Mouse (Mus musculus) lung, postnatal 14 days (tissue): ENCODE results near the gene Cd59b.

Experiments used
- DNase-seq: peaks from one replicate; pipeline ENCODE4 v3.0.0; 2021

The Cd59b gene

DNA sequence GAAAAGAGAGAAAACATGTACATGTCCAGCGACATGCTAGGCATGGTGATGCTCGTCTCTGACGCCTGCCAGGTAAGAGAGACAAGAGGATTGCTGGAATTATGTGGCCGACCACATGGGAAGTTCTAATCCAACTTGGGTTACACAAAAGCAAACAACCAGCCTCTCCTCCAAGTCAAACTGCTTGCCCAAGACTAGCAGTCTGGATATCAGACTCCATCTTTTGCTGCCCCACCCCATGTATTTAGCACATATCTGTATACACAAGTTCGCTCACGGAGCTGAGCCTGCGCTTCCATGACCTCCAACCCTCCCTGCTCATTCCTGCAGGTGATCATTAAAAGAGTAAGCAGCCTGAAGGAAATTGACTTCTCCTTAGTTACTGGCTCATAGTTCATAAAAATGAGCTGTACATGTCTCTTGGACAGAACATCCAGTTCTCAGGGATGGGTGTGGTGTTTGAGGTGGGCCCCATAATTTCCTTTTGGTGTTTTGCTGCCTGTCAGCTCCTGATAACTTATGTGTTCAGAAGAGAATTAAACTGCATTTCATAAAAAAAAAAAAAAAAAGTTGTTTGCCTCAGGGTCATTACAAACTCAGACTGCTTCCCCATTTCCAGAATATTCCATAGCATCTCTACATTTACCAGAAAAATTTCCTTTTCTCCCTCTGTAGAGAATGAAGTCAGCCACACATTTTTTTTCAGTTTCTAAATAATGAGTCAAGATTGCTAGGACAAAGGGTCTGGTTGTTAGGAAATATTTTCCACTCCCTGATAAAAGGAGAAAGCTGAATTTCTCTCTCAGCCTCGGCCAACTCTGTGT lies 52.2 kb downstream of the Cd59b start:
- no peak for DNase-seq

DNA sequence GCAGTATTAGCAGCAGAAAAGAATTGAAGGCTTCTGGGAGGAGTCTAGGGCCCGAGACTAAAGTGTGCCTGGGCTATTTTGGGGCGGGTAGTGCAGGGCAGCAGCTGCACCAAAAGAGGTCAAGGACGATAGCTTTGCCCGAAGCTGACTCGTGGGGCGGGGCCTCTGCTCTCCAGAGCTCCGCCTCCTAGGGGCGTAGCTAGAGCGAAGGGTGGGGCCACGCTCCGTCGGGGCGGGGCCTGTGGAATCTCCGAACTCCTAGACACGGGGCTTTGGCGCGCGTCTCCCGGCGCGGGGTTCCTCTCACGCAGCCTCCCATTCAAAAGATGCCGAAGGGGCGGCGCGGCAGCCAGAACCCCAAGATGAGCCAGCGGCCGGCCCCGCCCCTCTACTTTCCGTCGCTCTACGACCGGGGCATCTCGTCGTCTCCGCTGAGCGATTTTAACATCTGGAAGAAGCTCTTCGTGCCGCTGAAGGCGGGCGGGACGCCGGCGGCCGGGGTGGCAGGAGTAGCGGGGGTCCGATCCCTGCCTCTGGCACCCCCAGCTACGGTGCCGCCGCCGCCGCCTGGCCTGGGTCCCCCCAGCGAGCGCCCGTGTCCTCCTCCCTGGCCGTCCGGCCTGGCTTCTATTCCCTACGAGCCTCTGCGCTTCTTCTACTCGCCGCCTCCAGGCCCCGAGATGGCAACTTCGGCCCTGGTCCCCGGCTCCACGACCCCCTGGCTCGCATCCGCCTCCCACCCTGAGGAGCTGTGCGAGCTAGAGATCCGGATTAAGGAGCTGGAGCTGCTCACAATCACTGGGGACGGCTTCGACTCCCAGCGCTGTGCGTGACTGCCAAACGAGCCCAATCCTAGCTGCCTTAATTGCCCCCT lies 53.1 kb downstream of the Cd59b start, which contains the start of gene A930018P22Rik:
Gene A930018P22Rik (plus strand): TSS at position 265 of the 874 bp plus-strand sequence.
- peak; percentile 91 for DNase-seq

DNA sequence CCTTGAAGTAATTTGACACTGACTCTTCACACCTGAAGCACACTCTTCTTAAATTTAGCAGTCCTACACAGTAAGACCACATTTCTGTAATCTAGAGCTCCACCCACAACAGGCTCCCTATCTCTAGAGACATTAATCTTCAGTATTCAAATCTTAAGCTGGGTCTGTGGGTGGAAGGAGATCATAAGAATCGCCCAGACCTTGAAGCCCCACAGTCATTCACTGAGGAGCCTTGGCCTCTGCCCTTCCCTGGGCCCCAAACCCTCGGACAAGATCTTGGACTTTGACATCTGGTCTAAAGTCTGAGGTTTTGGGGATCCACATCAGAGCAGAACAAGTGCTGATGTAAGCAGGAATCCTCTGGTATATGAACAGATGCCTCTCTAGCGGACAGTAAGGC lies 53.9 kb downstream of the Cd59b start:
- DNase-seq = no peak

DNA sequence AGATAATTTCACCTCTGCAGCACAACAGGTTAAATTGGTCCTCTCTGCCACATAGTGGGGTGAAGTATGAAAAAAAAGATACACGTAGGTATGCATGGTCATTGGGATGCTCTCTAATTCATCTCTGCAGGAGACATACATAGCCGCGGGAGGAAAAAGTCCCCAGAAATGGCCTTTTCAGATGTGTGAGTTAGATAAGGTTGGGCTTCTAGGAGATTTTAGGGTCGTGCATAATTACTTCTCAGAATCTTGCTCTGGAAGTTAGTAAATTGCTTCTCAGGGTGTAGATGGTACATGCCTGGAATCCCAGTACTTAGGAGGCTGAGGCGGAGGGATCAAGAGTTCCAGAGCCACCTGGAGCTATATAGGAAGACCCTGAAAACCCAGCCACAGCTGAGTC lies 54.4 kb downstream of the Cd59b start:
- no peak for DNase-seq

DNA sequence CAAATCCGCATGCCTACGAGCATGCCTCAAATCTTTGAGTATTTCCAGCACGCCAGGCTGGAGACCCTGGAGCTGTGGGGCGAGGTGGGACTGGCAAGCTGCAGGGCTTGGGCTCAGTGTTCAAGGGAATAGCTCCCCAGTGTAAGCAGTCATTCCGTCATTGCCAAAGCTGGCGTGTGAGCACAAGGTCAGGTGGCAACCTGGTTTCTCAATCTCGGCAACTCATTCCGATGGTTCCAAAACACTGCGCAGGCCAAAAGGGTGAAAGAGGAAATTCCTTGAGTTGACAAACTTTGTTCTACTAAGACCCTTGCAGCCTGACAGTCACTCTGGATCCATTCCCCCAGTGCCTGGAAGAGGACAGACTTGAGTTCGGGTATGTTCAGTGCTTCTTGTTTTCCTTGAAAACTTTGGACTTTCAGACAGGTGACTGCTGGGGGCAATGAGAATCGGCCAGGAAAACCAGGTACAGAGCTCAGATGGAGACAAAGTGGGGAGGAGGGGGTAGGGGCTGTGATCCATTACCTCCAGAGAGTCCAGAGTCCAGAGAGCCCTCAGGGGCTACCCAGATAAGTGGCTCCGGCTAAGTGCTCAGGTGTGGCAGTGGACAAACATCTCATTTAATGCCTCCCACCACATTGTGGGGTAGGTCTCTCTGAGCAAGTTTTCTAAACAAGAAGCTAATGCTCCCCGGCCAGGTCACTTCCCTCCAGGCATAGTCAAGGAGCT lies 59.3 kb downstream of the Cd59b start:
- DNase-seq = peak; percentile 38

DNA sequence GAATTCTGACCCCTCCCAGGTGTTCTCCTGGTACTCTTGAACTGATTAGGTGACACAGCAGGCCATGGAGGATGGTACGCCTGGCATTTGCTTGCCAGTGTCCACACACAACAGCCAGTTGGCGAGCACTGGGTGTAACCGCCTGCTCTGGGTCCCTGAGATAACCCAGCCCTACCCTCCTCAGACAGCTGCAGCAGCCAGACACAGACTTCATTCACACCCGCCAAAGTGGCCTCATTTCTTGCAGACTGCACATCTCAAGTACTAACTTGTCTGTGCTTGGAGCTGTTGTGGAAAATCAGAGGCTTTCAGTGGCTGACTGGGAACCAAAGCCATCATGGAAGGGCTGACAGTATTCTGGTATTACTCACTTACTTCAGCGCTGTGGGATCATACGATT lies 60.5 kb downstream of the Cd59b start:
- peak; percentile 22 for DNase-seq

DNA sequence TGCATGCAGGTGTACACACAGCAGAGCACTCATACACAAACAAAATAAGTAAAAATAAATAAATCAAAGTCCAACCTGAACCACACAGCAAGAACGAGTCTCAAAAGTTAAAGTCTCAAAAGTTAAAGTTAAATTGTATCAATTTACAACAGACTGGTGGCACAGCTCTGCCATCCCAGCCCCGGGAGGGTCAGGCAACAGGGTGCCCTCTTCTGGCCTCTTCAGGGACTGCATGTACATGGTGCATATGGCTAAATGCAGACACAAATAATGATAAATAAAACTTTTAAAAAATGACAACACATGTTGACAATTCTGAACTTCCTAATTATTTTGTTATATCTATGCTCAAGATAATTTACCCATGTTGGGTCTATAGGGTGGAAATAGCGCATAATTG lies 61.3 kb downstream of the Cd59b start:
- peak; percentile 62 for DNase-seq

DNA sequence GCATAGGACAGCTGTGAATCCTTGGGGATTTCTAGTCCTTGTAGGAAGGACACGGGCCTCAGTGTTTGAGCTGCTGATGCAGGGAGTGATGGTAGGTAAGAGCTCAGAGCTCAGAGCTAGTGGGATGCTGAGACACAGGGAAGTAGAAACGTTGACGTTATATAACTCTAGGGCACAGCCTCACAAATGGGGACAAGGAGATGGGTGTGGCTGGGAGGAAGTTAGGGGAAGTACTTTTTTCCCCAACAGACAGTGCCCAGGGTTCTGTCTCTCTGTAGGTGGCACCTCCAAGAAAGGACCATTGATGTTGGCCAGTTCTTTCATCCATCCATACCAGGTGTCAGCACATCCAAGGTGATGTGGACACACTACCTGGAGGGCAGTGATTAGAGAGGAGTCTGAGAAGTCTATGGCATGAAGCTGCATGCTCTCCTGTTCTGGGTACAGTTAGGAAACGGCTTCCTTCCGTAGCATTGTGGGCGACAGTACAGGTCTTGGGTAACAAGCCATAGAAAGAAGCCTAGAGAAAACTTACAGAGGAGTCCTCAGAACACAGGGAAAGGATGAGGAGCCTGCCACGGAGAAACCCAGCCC lies 62.7 kb downstream of the Cd59b start:
- no peak for DNase-seq

DNA sequence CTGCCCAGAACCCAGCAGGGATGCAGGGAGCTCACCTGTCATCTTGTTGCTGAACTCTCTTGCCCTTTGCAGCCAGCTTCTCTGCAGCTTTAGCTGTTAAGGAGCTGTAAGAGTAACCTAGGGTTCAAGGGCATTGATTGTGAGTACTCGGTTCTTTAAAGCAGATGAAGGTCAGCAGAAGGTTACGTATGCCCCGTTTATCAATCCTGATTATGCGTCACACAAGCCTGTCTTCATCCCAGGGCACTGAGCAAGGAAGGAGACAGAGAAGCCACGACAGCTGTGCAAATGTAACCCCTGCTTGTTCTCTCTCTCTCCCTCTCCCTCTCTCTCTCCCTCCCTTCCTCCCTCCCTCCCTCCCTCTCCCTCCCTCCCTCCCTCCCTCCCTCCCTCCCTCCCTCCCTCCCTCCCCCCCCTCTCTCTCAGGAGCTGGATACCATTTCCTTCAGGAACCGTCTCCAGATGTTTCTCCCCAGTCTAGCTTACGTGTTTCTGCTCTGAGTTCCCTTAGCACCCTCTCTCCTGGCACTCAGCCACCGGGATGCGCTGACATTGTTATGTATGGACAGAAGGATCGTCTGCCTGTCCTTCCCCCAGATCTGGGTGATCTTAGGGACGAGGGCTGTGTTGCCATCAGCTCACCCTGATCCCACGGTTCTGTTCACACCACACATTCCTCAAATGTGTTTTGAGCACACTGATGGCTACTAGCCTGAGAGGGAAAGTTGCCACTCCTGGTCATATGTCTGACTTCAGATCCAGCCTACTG lies 63.6 kb downstream of the Cd59b start:
- no peak for DNase-seq

DNA sequence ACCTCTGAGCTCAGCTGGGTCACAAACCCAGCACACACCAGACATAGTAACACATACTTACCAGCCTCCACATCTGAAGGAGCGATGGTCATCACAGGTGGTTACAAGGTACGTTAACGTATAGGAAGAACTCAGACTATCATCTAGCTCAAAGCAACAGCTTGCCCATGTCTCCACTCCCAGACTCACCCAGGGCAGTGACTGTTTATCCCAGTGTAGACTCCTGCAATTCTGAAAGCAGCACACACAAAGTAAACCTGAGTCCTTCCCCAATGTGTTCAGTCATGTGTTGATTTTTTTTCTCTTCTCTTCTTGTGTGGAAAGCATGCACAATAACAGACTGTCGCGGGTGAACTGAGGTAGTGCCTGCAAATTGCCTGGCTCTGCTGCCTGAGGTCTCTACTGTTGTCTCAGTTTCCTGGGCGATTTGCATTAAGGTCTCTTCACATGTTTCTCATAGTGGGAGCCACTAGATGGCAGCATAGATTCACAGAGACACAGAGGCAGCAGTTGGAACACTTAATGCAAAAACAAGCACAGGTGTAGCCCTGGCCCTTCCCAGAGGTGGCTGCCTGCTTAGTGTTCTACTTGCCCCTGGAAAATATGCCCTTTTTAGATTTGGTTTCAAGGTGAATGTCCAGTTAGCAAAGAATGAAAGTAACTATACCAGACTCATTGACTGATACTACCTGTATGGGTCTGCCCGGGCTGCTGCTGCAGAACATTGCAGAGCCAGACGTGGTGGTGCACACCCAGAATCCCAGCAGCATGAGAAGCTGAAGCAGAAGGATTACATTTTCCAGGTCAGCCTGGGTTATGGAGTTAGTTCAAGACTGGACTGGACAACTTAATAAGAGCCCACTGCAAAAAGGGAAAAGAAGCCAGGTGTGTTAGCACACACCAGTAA lies 64.8 kb downstream of the Cd59b start:
- DNase-seq = peak; percentile 73

DNA sequence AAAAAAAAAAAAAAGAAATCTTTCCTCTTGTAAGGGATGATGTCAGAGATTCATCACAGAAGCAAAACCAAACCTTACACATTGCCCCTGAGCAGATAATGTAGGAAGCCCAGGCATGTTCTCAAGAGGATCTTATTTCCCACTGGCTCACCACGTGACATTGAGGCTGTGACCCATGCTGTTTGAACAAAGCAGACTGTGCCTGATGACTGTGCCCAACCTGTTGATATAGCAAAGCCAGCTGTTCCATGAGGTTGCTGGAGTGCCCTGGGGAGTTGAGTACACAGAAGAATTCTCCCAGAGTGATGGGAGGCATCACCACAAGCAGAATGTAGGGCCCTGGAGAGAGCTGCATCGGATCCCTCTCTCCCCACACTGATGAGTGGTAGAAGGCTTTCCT lies 66.3 kb downstream of the Cd59b start:
- DNase-seq = no peak
